Mouse (Mus musculus) forebrain, embryonic 16.5 days (tissue): ENCODE results near the gene Lrrd1. TPM values are rescaled to one million over a fixed set of nuclear protein-coding genes. Genes with fewer than 3 reads are reported as not detected.
"Not testable (repeated sequence)": the region's sequence is repeated elsewhere in the genome, so short reads cannot be mapped to it uniquely, and the experiment has no call there.

Source experiments
- ATAC-seq: fragments of 200-750 bp; cut with Nextera tagmentation; 2 replicates; pipeline ENCODE4 v1.8.0; 2017; ENCODE audit warnings: mild to moderate bottlenecking, moderate library complexity
- H3K27ac ChIP-seq: fragments of 300-500 bp; sonication (generic); 2 replicates; pipeline ENCODE4 v1.5.1; 2014; ENCODE audit warnings: low read length, control low read depth
- H3K27me3 ChIP-seq: fragments of 300-500 bp; sonication (generic); replicated peaks from 2 replicates; pipeline ENCODE4 v1.6.1; 2014; ENCODE audit warnings: low read length; ENCODE audit not compliant: control insufficient read depth, insufficient read depth
- H3K36me3 ChIP-seq: fragments of 300-500 bp; sonication (generic); 2 replicates; pipeline ENCODE4 v1.6.1; 2014; ENCODE audit not compliant: control insufficient read depth, insufficient read depth
- H3K4me1 ChIP-seq: fragments of 300-500 bp; sonication (generic); replicated peaks from 2 replicates; pipeline ENCODE4 v1.6.1; 2014; ENCODE audit warnings: low read length; ENCODE audit not compliant: control insufficient read depth, insufficient read depth
- H3K4me2 ChIP-seq: fragments of 300-500 bp; sonication (generic); 2 replicates; pipeline ENCODE4 v1.6.1; 2014; ENCODE audit warnings: mild to moderate bottlenecking, low read length, control low read depth
- H3K4me3 ChIP-seq: fragments of 300-500 bp; sonication (generic); replicated peaks from 2 replicates; pipeline ENCODE4 v1.5.1; 2014; ENCODE audit warnings: mild to moderate bottlenecking, low read length, control low read depth
- H3K9ac ChIP-seq: fragments of 300-500 bp; sonication (generic); replicated peaks from 2 replicates; pipeline ENCODE4 v1.6.1; 2014; ENCODE audit warnings: low read depth, low read length, control low read depth
- H3K9me3 ChIP-seq: fragments of 300-500 bp; sonication (generic); 2 replicates; pipeline ENCODE4 v1.6.1; 2016; ENCODE audit warnings: low read length; ENCODE audit not compliant: control insufficient read depth
- WGBS: fragments of 180-500 bp; shearing (Covaris S2); extraction: QIAGEN DNeasy Blood & Tissue Kit; methylation state at CpG from one replicate; pipeline ENCODE4 v1.1.7; 2014; 5-methylcytosine and 5-hydroxymethylcytosine counted together
- polyA plus RNA-seq: library from polyadenylated mRNA; unstranded; fragments of >200 nt; fragmentation: Nextera tagmentation; extraction: Ambion mirVana; gene quantifications from 2 replicates; pipeline ENCODE4 v1.2.1, GENCODE M21; 2015

Gene Lrrd1
- polyA plus RNA-seq, 1 experiment from 2014 or later = 0.11 TPM

- Histone ChIP-seq H3K9me3 (no peaks in the 10 kb centered on the region), H3K4me3 (no peak overlapping the region), H3K27me3 (no peaks in the 10 kb centered on the region), H3K4me2 (no peak overlapping the region), H3K4me1 (peaks cover 7% of the 10 kb centered on the region), H3K9ac (no peak overlapping the region), H3K36me3 (peaks cover 16% of the 10 kb centered on the region), H3K27ac (no peak overlapping the region)
- no peak for ATAC-seq
- 94% methylated on average over 1 of the region's 1 CpGs for WGBS
Observed at GRCm38 (mm10) chr5:3808472-3808871, 36.5 kb upstream of the Lrrd1 start.

- no peak for ATAC-seq
- no peak overlapping the region for H3K4me2 ChIP-seq
- peaks cover 36% of the 10 kb centered on the region for H3K36me3 ChIP-seq
Observed at GRCm38 (mm10) chr5:3834107-3834506, 10.9 kb upstream of the Lrrd1 start.

GRCm38 (mm10) chr5:3870161-3870560, 25.2 kb downstream of the Lrrd1 start:
- Histone ChIP-seq H3K4me1 (no peaks in the 10 kb centered on the region), H3K9ac (no peak overlapping the region), H3K27me3 (no peaks in the 10 kb centered on the region), H3K9me3 (no peaks in the 10 kb centered on the region), H3K4me3 (no peak overlapping the region), H3K4me2 (no peak overlapping the region), H3K27ac (no peak overlapping the region), H3K36me3 (no peaks in the 10 kb centered on the region)
- 86% methylated on average over 4 of the region's 4 CpGs for WGBS
- no peak for ATAC-seq

More at GRCm38 (mm10) chr5:3834107-3834506, 10.9 kb upstream of the Lrrd1 start:
- no peaks in the 10 kb centered on the region for H3K27me3 ChIP-seq
- WGBS = 80% methylated on average over 1 of the region's 1 CpGs
- H3K27ac ChIP-seq = no peak overlapping the region
- H3K4me3 ChIP-seq = no peak overlapping the region
- no peaks in the 10 kb centered on the region for H3K4me1 ChIP-seq
- H3K9ac ChIP-seq = no peak overlapping the region
- H3K9me3 ChIP-seq = no peaks in the 10 kb centered on the region; the same call in 1 of the 2 replicates

DNA sequence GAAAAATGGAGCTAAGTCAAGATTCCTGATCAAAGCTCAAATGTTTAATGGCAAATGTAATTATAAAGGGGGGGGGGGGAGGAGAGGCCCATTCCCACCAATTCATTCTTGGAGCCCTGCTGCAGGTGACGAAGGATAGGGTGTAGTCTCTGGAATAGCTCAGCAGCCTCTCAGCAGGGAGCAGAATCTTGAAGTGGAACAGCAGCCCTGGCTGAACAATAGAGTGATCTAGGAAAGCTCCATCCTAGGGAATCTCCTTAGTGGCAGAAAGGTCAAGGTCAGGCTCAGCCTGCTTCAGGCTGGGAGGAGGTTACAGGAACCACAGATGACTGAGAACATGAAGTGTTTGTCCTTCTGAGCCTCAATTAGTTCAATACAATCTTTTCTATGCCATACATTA, 27.4 kb downstream of the Lrrd1 start:
- Histone ChIP-seq H3K27me3 (no peaks in the 10 kb centered on the region), H3K4me1 (no peaks in the 10 kb centered on the region), H3K9ac (no peak overlapping the region), H3K4me2 (no peak overlapping the region), H3K27ac (no peak overlapping the region), H3K4me3 (no peak overlapping the region), H3K36me3 (no peaks in the 10 kb centered on the region), H3K9me3 (no peaks in the 10 kb centered on the region)
- ATAC-seq = no peak
- 29% methylated on average over 1 of the region's 1 CpGs for WGBS

GRCm38 (mm10) chr5:3873485-3873884, 28.5 kb downstream of the Lrrd1 start:
- Histone ChIP-seq H3K27me3 (no peaks in the 10 kb centered on the region), H3K9ac (no peak overlapping the region), H3K4me2 (no peak overlapping the region), H3K27ac (no peak overlapping the region), H3K4me3 (no peak overlapping the region), H3K36me3 (no peaks in the 10 kb centered on the region), H3K4me1 (no peaks in the 10 kb centered on the region), H3K9me3 (no peaks in the 10 kb centered on the region)
- WGBS = 57% methylated on average over 3 of the region's 3 CpGs
- no peak for ATAC-seq

DNA sequence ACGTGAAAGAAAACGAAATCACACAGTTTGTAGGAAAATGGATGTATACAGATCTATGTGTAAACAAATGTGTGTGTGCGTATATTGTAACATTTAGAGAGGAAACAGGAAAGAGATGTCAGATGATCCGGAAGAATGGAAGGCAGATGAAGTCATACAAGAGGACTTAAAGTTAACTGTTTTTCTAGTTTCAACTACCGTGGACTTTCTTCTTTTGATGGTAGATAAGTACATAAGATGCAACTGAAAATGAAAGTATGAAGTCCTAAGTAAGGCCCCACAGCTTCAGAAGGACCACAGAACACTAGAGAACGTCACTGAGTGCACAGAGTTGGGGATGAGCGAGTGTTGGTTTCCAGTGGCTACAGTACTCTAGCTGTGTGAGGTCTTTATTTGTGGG, 41.9 kb downstream of the Lrrd1 start:
- not testable (repeated sequence) for H3K27me3 ChIP-seq, H3K4me2 ChIP-seq, ATAC-seq, H3K4me3 ChIP-seq, H3K9ac ChIP-seq, H3K9me3 ChIP-seq, H3K4me1 ChIP-seq, H3K36me3 ChIP-seq, H3K27ac ChIP-seq
- WGBS = 91% methylated on average over 7 of the region's 7 CpGs

DNA sequence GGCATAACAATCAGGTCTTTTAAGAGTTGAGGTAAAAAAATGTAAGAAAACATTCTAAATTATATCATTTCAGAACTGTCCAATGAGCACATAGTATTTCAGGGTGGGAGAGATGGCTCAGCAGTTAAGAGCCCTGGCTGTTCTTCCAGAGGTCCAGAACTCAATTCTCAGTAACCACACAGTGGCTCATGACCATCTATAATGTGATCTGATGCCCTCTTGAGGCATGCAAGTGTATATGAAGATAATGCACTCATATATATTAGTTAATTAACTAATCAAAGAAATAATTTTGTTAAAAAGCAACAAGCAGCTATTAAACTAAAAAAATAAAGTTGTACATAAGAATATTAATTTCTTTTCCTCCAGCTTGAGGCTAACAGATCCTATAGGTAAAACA, 44.2 kb downstream of the Lrrd1 start:
- H3K27ac ChIP-seq = no peak overlapping the region
- H3K36me3 ChIP-seq = no peaks in the 10 kb centered on the region
- no peaks in the 10 kb centered on the region for H3K9me3 ChIP-seq
- no peak for ATAC-seq
- H3K4me1 ChIP-seq = peaks cover 5% of the 10 kb centered on the region; the same call in 1 of the 2 replicates
- no peak overlapping the region for H3K4me3 ChIP-seq
- no peak overlapping the region for H3K9ac ChIP-seq
- H3K27me3 ChIP-seq = no peaks in the 10 kb centered on the region
- no peak overlapping the region for H3K4me2 ChIP-seq

DNA sequence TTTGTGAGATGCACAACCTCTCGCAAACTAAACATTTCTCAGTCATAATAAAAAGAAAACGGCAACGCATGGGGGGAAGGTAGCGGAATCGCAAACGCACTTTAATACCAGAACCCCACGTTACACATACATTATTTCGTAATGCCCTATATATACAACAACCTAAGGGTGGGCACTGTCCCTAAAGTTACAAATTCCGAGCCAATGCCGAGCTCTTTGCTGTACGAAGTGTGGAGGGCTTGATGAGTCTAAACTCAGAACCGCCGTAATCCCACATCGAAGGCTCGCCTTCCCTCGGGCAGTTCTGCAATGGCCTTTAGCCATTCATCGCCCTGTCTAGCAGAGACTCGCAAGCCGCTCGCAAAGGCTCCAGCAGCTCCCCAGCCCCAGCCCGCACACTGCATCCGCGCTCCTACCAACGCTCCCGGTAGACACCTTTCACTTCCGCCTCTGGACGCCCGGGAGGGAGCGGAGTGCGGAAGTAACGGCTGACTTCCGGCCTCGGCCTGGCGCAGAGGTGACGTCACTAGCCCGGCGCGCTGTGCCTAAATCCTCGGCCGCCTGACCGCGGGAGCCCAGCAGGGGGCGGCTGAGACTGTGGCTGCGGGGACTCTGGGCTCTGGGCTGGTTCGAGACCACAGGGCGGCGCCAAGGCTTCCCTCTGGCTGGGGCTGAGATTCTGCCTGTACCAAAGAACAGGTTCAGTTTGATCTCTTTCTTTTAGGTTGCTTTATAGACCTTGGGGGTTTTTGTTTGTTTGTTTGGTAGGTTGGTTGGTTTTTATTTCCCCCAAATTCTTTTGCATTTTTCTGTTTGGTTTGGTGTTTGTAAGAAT, 48.7 kb downstream of the Lrrd1 start, which contains the start of gene Mterf1a:
Mterf1a (minus strand) TSS at position 475 of the 835 bp plus-strand sequence.
- peak within 1 kb of the TSS; percentile 47 for H3K4me3 ChIP-seq
- not testable (repeated sequence) for H3K4me1 ChIP-seq, H3K27ac ChIP-seq, H3K9me3 ChIP-seq, H3K27me3 ChIP-seq, H3K36me3 ChIP-seq
- peak within 1 kb of the TSS; percentile 79 for H3K4me2 ChIP-seq
- WGBS = 0% methylated on average over 6 of the region's 47 CpGs
- H3K9ac ChIP-seq = peak within 1 kb of the TSS; percentile 38
- peak; percentile 100 for ATAC-seq

- not testable (repeated sequence) for H3K4me3 ChIP-seq, H3K27ac ChIP-seq, H3K9me3 ChIP-seq, H3K36me3 ChIP-seq, H3K9ac ChIP-seq, H3K27me3 ChIP-seq, H3K4me1 ChIP-seq, H3K4me2 ChIP-seq, ATAC-seq
- WGBS = 90% methylated on average over 4 of the region's 4 CpGs
Observed at GRCm38 (mm10) chr5:3894294-3894619, 49.3 kb downstream of the Lrrd1 start.

DNA sequence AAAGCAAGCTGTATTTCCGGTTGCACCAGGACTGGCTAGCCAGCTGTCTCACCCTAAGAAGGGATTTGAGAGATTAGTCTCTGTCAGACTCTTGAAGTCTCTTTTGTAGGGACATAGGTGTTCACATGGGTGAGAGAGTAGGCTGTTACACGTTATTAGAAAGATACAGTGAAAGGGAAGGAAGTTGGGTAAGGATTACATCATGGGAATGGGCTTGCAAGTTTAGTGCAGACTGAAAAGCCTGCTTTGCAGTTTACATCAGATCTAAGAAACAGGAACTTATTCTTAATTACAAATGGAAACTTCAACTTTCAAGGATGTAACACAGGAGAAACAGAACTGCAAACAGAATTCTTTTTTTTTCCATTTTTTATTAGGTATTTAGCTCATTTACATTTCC, 60.5 kb downstream of the Lrrd1 start:
- no peak for ATAC-seq
- Histone ChIP-seq H3K9me3 (no peaks in the 10 kb centered on the region), H3K4me2 (no peak overlapping the region), H3K4me3 (no peak overlapping the region), H3K27ac (no peak overlapping the region), H3K4me1 (no peaks in the 10 kb centered on the region), H3K9ac (no peak overlapping the region), H3K27me3 (no peaks in the 10 kb centered on the region), H3K36me3 (no peaks in the 10 kb centered on the region)
- 68% methylated on average over 2 of the region's 2 CpGs for WGBS
